Mouse (Mus musculus): ENCODE data around the gene Map2k5. TPM values are rescaled to one million over a fixed set of nuclear protein-coding genes. Genes with fewer than 3 reads are reported as not detected.

The Map2k5 gene
- polyA plus RNA-seq, 1 experiment from 2014 or later = 22.8 TPM

- no peak for ATAC-seq
- Histone ChIP-seq H3K9ac (ENCODE audit: low read depth, low read length) (no peak overlapping the region), H3K27ac (ENCODE audit: low read length) (no peak overlapping the region), H3K36me3 (ENCODE audit: control insufficient read depth, insufficient read depth, low read length) (no peaks in the 10 kb centered on the region), H3K9me3 (ENCODE audit: control insufficient read depth, low read length) (no peaks in the 10 kb centered on the region), H3K4me3 (ENCODE audit: low read length) (no peak overlapping the region), H3K4me1 (ENCODE audit: control insufficient read depth, insufficient read depth, low read length) (peaks cover 5% of the 10 kb centered on the region; the same call in 1 of the 2 replicates), H3K27me3 (replicated peaks; ENCODE audit: control insufficient read depth, insufficient read depth, low read length) (no peaks in the 10 kb centered on the region), H3K4me2 (ENCODE audit: low read depth, low read length) (no peak overlapping the region)
- WGBS = 84% methylated on average over 3 of the region's 3 CpGs
Observed at GRCm38 (mm10) chr9:63349241-63349640, 28.5 kb downstream of the Map2k5 start.

- no peak for ATAC-seq
- H3K9me3 ChIP-seq (ENCODE audit: control insufficient read depth, low read length) = no peaks in the 10 kb centered on the region
- H3K36me3 ChIP-seq (ENCODE audit: control insufficient read depth, insufficient read depth, low read length) = no peaks in the 10 kb centered on the region
- no peak overlapping the region for H3K4me3 ChIP-seq (ENCODE audit: low read length)
- H3K9ac ChIP-seq (ENCODE audit: low read depth, low read length) = no peak overlapping the region
- peaks cover 3% of the 10 kb centered on the region; the same call in 1 of the 2 replicates for H3K4me1 ChIP-seq (ENCODE audit: control insufficient read depth, insufficient read depth, low read length)
- no peaks in the 10 kb centered on the region for H3K27me3 ChIP-seq (replicated peaks; ENCODE audit: control insufficient read depth, insufficient read depth, low read length)
- H3K27ac ChIP-seq (ENCODE audit: low read length) = no peak overlapping the region
- no peak overlapping the region for H3K4me2 ChIP-seq (ENCODE audit: low read depth, low read length)
- 74% methylated on average over 1 of the region's 1 CpGs for WGBS
Observed at GRCm38 (mm10) chr9:63348146-63348545, 29.6 kb downstream of the Map2k5 start.

- Histone ChIP-seq H3K27me3 (replicated peaks; ENCODE audit: control insufficient read depth, insufficient read depth, low read length) (no peaks in the 10 kb centered on the region), H3K9ac (ENCODE audit: low read depth, low read length) (no peak overlapping the region), H3K4me2 (ENCODE audit: low read depth, low read length) (no peak overlapping the region), H3K36me3 (ENCODE audit: control insufficient read depth, insufficient read depth, low read length) (no peaks in the 10 kb centered on the region), H3K4me3 (ENCODE audit: low read length) (no peak overlapping the region), H3K27ac (ENCODE audit: low read length) (no peak overlapping the region), H3K9me3 (ENCODE audit: control insufficient read depth, low read length) (no peaks in the 10 kb centered on the region), H3K4me1 (ENCODE audit: control insufficient read depth, insufficient read depth, low read length) (peaks cover 3% of the 10 kb centered on the region; the same call in 1 of the 2 replicates)
- no peak for ATAC-seq
- WGBS = 80% methylated on average over 6 of the region's 6 CpGs
Observed at GRCm38 (mm10) chr9:63346029-63346428, 31.7 kb downstream of the Map2k5 start.

- no peak overlapping the region for H3K27ac ChIP-seq (ENCODE audit: low read length)
- ATAC-seq = no peak
Observed at GRCm38 (mm10) chr9:63341761-63342160, 35.9 kb downstream of the Map2k5 start.

GRCm38 (mm10) chr9:63339256-63339655 is 38.4 kb downstream of the Map2k5 start:
- ATAC-seq = no peak
- no peak overlapping the region for H3K4me2 ChIP-seq (ENCODE audit: low read depth, low read length)
- no peaks in the 10 kb centered on the region for H3K27me3 ChIP-seq (replicated peaks; ENCODE audit: control insufficient read depth, insufficient read depth, low read length)
- no peaks in the 10 kb centered on the region for H3K9me3 ChIP-seq (ENCODE audit: control insufficient read depth, low read length)
- no peaks in the 10 kb centered on the region; the same call in 1 of the 2 replicates for H3K36me3 ChIP-seq (ENCODE audit: control insufficient read depth, insufficient read depth, low read length)
- no peak overlapping the region for H3K27ac ChIP-seq (ENCODE audit: low read length)
- H3K9ac ChIP-seq (ENCODE audit: low read depth, low read length) = no peak overlapping the region
- no peak overlapping the region for H3K4me3 ChIP-seq (ENCODE audit: low read length)
- no peaks in the 10 kb centered on the region for H3K4me1 ChIP-seq (ENCODE audit: control insufficient read depth, insufficient read depth, low read length)
- WGBS = 51% methylated on average over 6 of the region's 6 CpGs

More at GRCm38 (mm10) chr9:63341761-63342160, 35.9 kb downstream of the Map2k5 start:
- no peaks in the 10 kb centered on the region for H3K9me3 ChIP-seq (ENCODE audit: control insufficient read depth, low read length)
- peaks cover under 1% of the 10 kb centered on the region; the same call in 1 of the 2 replicates for H3K4me1 ChIP-seq (ENCODE audit: control insufficient read depth, insufficient read depth, low read length)
- no peak overlapping the region for H3K4me2 ChIP-seq (ENCODE audit: low read depth, low read length)
- no peak overlapping the region for H3K9ac ChIP-seq (ENCODE audit: low read depth, low read length)
- H3K4me3 ChIP-seq (ENCODE audit: low read length) = no peak overlapping the region
- H3K36me3 ChIP-seq (ENCODE audit: control insufficient read depth, insufficient read depth, low read length) = no peaks in the 10 kb centered on the region; the same call in 1 of the 2 replicates
- WGBS = 80% methylated on average over 3 of the region's 3 CpGs
- no peaks in the 10 kb centered on the region for H3K27me3 ChIP-seq (replicated peaks; ENCODE audit: control insufficient read depth, insufficient read depth, low read length)

GRCm38 (mm10) chr9:63338716-63339115 is 39.0 kb downstream of the Map2k5 start:
- Histone ChIP-seq H3K4me3 (ENCODE audit: low read length) (no peak overlapping the region), H3K9ac (ENCODE audit: low read depth, low read length) (no peak overlapping the region), H3K4me1 (ENCODE audit: control insufficient read depth, insufficient read depth, low read length) (no peaks in the 10 kb centered on the region), H3K27me3 (replicated peaks; ENCODE audit: control insufficient read depth, insufficient read depth, low read length) (no peaks in the 10 kb centered on the region), H3K4me2 (ENCODE audit: low read depth, low read length) (no peak overlapping the region), H3K27ac (ENCODE audit: low read length) (no peak overlapping the region), H3K9me3 (ENCODE audit: control insufficient read depth, low read length) (no peaks in the 10 kb centered on the region), H3K36me3 (ENCODE audit: control insufficient read depth, insufficient read depth, low read length) (peaks cover 1% of the 10 kb centered on the region; the same call in 1 of the 2 replicates)
- no peak for ATAC-seq
- WGBS = 79% methylated on average over 6 of the region's 6 CpGs

GRCm38 (mm10) chr9:63335816-63336215 is 41.9 kb downstream of the Map2k5 start:
- no peak overlapping the region for H3K4me3 ChIP-seq (ENCODE audit: low read length)
- ATAC-seq = no peak
- no peak overlapping the region for H3K4me2 ChIP-seq (ENCODE audit: low read depth, low read length)
- no peak overlapping the region for H3K9ac ChIP-seq (ENCODE audit: low read depth, low read length)
- no peaks in the 10 kb centered on the region for H3K4me1 ChIP-seq (ENCODE audit: control insufficient read depth, insufficient read depth, low read length)
- no peak overlapping the region for H3K27ac ChIP-seq (ENCODE audit: low read length)
- H3K36me3 ChIP-seq (ENCODE audit: control insufficient read depth, insufficient read depth, low read length) = peaks cover 7% of the 10 kb centered on the region; the same call in 1 of the 2 replicates
- no peaks in the 10 kb centered on the region for H3K27me3 ChIP-seq (replicated peaks; ENCODE audit: control insufficient read depth, insufficient read depth, low read length)
- WGBS = 97% methylated on average over 4 of the region's 4 CpGs
- H3K9me3 ChIP-seq (ENCODE audit: control insufficient read depth, low read length) = no peaks in the 10 kb centered on the region

- Histone ChIP-seq H3K27ac (ENCODE audit: low read length) (no peak overlapping the region), H3K4me3 (ENCODE audit: low read length) (no peak overlapping the region), H3K4me1 (ENCODE audit: control insufficient read depth, insufficient read depth, low read length) (no peaks in the 10 kb centered on the region), H3K27me3 (replicated peaks; ENCODE audit: control insufficient read depth, insufficient read depth, low read length) (no peaks in the 10 kb centered on the region), H3K9ac (ENCODE audit: low read depth, low read length) (no peak overlapping the region), H3K9me3 (ENCODE audit: control insufficient read depth, low read length) (no peaks in the 10 kb centered on the region), H3K36me3 (ENCODE audit: control insufficient read depth, insufficient read depth, low read length) (peaks cover 7% of the 10 kb centered on the region; the same call in 1 of the 2 replicates), H3K4me2 (ENCODE audit: low read depth, low read length) (no peak overlapping the region)
- 96% methylated on average over 2 of the region's 2 CpGs for WGBS
- no peak for ATAC-seq
Observed at GRCm38 (mm10) chr9:63333074-63333473, 44.6 kb downstream of the Map2k5 start.

- WGBS = 95% methylated on average over 6 of the region's 6 CpGs
- H3K27ac ChIP-seq (ENCODE audit: low read length) = no peak overlapping the region
- ATAC-seq = no peak
- no peak overlapping the region for H3K4me2 ChIP-seq (ENCODE audit: low read depth, low read length)
- H3K4me3 ChIP-seq (ENCODE audit: low read length) = no peak overlapping the region
- no peaks in the 10 kb centered on the region for H3K9me3 ChIP-seq (ENCODE audit: control insufficient read depth, low read length)
- no peak overlapping the region for H3K9ac ChIP-seq (ENCODE audit: low read depth, low read length)
- peaks cover 7% of the 10 kb centered on the region; the same call in 1 of the 2 replicates for H3K36me3 ChIP-seq (ENCODE audit: control insufficient read depth, insufficient read depth, low read length)
- H3K4me1 ChIP-seq (ENCODE audit: control insufficient read depth, insufficient read depth, low read length) = no peaks in the 10 kb centered on the region
- no peaks in the 10 kb centered on the region for H3K27me3 ChIP-seq (replicated peaks; ENCODE audit: control insufficient read depth, insufficient read depth, low read length)
Observed at GRCm38 (mm10) chr9:63331246-63331645, 46.5 kb downstream of the Map2k5 start.
